Mouse (Mus musculus) frontal cortex, postnatal 25 days (tissue): ENCODE measurements around the gene Mzf1.

Experiments
- DNase-seq, 2 experiments: peaks; one replicate each; pipeline ENCODE4 v3.0.0; 2022; ENCODE audit warnings: low spot score in 2 of 2

The Mzf1 gene

DNA sequence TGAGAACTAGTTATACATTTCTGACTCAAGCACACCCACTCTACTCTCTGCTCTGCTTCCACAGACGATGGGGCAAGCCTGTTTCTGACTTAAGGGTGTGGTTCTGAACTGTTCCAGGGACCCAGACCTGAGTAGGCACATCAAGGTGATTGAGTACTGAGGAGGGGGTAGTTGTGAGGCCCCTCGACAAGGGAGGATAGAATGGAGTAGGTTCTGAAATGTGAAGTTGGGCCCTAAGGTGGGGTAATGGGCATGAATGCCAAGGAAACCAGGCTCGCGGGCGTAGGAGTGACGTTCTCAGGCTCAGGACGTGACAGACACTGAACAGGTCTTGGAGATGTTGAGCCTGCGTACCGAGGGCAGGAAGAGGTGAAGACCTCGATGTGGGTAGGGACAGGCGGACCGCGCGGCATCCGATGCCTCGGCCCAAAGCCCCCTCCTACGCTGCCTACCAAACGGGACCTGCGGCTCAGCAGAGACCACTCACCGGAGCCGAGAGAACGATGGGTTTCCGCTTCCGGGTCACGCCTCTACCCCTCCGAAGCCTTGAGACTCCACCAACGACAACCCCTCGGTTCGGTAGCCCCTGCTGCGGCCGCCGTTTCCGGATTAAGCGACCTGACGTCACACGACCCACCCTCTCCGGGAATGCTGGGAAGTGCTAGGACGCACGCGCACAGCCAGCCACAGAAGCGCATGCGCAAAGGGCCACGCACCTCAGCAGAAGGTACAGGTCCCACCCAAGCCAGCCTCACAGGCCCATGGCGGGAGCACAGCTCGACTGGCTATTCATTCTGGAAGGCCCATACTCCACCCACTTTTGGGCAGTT is 20.2 kb downstream of the Mzf1 start, which contains the start of gene Chmp2a:
Gene Chmp2a, minus strand, starts transcription at position 660 of the 830 bp plus-strand sequence.
- DNase-seq: peak; percentile 96 to 98

DNA sequence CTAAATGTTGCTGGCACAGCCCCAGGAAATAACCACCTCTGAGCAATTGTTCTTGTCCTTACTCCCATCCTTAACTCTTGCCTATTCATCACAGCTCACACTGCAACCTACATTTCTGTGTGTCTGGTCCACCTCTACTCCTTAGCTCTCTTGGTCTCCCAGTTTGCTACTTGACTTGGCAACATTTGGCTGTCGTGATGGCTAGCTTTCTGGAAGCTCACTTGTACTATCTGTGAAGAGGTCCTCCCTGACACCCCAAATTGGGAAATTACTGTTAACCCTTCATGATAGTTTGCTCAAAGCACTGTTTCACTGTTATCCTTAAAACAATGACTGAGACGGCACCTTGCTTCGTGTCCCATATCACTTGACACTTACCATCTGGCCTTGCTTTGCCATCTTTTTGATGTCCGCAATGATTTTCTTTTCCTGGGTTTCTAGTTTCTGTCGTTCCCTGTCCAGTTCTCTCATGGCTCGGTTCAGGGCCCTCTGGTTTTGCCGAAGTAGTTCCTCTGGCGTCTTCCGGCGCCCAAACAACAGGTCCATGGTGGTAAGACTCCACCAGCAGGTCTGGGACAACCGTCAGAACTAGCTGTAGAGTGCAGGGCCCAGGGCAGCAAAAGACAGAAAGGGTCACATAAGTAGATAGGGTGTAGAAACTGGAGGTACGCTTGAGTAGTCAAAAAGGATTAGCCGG is 21.0 kb downstream of the Mzf1 start:
- DNase-seq: no peak

DNA sequence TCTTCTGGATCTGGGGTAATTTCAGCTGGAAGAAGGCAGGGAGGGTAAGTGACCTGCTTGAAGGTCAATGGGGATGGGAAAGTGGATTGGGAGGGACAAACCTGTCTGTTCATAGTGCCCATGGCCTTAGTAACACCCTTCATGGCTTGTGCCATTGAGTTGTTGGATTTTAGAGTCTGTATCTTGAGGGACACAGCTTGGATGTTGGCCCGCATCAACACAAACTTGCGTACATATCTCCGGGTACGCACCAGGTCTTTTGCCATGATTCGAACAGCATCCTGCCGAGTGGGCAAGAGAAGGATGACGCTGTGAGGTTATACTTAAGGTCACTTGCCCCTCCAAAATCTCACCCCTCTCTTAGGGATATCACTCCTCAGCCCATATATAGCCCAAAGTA is 22.0 kb downstream of the Mzf1 start:
- DNase-seq: no peak

DNA sequence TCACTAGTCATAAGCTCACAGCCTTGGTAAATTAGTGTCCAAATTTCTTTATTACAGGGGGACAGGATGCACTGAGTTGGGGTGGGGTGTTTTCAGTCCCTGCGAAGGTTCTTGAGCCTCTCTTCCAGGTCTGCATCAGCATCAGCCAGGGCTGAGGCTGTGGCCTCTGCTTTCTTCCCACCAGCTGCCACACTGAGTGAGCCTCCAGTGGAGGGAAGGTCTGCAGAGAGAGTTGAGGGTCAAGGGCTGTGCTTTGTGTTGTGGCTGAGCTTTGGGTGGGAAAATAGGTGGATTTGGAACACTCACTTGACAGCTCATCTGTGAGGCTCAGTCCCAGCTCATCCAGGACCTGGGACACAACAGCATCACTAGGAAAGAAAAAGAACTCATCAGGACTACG is 22.6 kb downstream of the Mzf1 start:
- no peak for DNase-seq

GRCm38 (mm10) chr7:13031069-13031468 is 23.5 kb downstream of the Mzf1 start:
- DNase-seq: no peak

- no peak for DNase-seq
Measured at GRCm38 (mm10) chr7:13028986-13029385, 25.6 kb downstream of the Mzf1 start.

- no peak for DNase-seq
Measured at GRCm38 (mm10) chr7:13025511-13026112, 29.0 kb downstream of the Mzf1 start.

- peak; percentile 74 to 79 for DNase-seq
Measured at GRCm38 (mm10) chr7:13024805-13025204, 29.8 kb downstream of the Mzf1 start.

- peak; percentile 95 for DNase-seq
Measured at GRCm38 (mm10) chr7:13023928-13024731, 30.4 kb downstream of the Mzf1 start.

DNA sequence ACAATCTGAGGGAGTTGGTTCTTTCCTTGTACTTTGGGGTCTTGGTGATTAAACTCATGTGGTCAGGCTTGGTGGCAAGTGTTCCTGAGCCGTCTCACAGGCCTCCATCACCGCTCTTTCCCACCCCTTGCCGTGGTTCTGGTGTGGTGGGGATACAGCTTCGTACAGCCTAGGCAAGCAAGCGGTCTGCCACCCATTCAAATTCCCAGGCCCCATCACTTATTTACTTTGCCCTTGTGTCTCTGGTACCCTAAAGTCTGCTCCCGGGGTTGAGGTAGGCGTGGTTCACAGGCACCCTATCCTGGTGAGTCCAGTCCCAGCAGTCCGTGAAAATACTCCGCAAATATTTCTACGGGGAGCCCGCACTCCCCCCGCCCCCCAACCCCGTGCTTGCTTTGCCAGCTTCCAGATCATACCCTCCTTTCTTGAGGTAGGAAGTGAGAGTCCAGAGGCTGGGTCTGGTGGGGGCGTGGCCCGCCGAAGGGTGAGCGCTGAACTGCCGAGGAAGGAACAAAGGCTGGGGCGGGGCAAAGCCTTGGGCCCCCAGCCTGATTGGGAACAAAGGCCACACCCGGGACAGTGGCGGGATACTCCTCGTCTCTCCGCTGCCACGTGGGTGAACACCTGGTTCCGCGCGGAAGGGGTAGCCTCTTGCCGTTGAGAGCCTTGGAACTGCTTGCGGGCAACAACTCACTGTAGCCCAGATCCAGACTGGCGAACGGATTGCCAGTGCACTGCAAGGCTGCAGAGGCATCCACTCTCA is 31.6 kb downstream of the Mzf1 start:
- no peak for DNase-seq

GRCm38 (mm10) chr7:13015217-13015616 is 39.3 kb downstream of the Mzf1 start:
- DNase-seq: no peak

DNA sequence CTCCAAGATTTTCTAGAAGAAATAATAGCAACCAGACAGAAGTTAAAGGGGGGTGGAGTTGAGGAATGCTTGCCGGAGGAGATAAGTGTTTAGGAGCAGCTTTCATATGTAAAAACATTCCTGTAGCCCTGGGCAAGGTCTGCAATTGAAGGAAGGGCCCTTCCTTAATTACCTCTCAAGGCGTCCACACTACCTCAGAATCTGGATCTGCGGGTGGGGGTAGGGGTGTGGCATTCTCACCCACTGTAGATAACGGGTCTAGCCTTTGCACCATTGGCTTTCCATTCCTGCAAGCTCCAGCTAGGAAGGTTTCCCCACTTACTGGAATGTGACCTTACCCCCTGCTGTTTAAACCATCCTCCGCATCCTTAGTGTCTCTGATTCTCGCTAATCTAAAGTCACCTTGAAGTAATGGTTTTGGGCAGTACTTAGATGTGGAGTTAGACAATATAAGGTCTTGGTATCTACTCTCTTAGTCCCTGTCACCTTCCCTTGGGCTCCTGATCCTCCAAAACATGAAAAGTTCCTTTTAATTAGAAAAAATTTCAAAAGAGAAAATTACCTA is 40.2 kb downstream of the Mzf1 start:
- DNase-seq: no peak

GRCm38 (mm10) chr7:13013671-13014070 is 40.9 kb downstream of the Mzf1 start:
- no peak for DNase-seq

DNA sequence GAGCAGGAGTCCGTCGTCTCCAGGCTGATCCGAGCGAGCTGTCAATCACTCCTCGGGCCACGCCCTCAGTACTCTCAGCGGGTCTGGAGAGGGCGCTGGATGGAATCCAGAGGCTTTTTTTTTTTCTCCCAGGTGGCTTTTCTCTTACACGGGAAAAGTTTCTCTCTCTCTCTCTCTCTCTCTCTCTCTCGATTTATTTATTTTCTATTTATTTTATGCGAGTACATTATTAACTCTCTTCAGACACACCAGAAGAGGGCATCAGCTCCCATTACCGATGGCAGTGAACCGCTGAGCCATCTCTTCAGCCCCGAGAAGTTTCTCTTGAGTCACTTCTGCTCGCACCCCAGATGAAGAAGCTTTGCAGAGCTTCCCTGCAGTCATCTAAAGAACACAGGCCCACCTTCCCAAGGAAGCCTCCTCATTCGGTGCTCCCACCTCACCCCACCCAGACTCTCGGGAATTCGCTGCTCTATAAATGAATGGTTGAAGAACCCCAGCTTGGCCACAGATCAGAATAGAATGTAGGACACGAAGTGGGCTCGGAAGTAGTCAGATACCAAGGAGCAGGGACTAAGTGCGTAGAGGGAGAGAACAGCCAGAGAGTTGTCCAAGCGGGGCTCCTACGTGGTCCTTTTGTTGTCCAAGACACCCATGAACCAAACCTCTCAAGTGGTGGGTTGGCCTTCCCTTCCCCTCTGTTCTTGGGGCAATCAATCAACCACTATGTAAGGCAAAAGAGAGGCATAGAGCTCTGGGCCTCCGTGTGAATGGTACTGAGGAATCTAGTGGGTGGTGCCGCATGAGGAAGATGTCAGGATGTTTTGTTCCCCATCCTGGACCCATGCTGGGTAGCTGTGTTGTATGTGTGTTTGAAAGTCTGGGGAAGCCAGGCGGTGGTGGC is 44.3 kb downstream of the Mzf1 start, which contains the start of gene Zbtb45:
Gene Zbtb45, minus strand, starts transcription at position 30 of the 904 bp plus-strand sequence.
- DNase-seq: no peak

- DNase-seq: peak; percentile 90 to 93
Measured at GRCm38 (mm10) chr7:13009143-13010004, 45.2 kb downstream of the Mzf1 start.

GRCm38 (mm10) chr7:13007341-13008092 is 47.0 kb downstream of the Mzf1 start:
- DNase-seq: no peak

DNA sequence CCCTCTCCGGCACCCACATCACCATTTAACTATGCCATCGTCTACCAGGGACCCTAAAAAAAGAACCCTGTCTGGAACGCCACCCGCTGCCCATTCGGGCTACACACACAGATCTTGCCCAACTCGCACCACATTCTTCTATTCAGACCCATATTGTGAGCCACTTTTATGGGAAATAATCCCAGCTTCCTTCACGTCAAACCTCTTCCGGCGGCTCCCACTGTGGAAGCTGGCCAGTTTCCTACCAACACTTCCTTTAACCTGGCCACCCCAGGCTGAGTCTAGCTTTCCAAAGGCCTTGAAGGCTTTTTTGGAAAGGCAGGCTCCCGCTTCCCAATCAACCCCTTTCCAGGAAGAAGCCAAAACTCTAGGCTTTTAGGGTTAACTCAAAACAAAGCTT is 48.0 kb downstream of the Mzf1 start:
- no peak for DNase-seq

DNA sequence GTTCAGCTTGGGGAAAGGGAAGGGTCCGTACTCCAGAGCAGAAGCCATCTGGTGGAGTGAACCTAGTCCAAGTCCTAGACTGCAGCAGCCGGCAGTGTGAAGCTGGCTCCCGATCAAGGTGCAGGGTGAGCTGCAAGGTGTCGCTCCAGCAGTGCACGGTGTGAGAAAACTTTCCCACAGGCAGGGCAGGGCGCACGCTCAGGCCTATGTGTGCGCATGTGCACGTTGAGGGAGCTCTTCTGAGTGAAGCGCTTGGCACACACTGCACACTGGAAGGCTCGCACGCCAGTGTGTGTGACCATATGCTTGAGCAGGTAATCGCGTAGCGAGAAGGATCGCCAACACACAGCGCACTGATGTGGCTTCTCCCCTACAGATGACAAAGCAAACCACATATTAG is 48.6 kb downstream of the Mzf1 start:
- no peak for DNase-seq
